Mouse (Mus musculus): ENCODE results near the gene Prdx2.

GRCm38 (mm10) chr8:84936041-84936961 is 33.1 kb upstream of the Prdx2 start:
- TF ChIP-seq CTCF (IDR thresholded peaks at IDR 0.05; ENCODE audit: borderline replicate concordance, insufficient read depth, low read depth, low read length) (no peak), POLR2A (IDR thresholded peaks at IDR 0.05; ENCODE audit: borderline replicate concordance, insufficient read depth, low read length) (no peak)
